Mouse (Mus musculus): ENCODE measurements around the gene 0610010K14Rik. TPM values are rescaled to one million over a fixed set of nuclear protein-coding genes. Genes with fewer than 3 reads are reported as not detected.

0610010K14Rik gene
- polyA plus RNA-seq, 1 experiment from 2014 or later, result 183 TPM

DNA sequence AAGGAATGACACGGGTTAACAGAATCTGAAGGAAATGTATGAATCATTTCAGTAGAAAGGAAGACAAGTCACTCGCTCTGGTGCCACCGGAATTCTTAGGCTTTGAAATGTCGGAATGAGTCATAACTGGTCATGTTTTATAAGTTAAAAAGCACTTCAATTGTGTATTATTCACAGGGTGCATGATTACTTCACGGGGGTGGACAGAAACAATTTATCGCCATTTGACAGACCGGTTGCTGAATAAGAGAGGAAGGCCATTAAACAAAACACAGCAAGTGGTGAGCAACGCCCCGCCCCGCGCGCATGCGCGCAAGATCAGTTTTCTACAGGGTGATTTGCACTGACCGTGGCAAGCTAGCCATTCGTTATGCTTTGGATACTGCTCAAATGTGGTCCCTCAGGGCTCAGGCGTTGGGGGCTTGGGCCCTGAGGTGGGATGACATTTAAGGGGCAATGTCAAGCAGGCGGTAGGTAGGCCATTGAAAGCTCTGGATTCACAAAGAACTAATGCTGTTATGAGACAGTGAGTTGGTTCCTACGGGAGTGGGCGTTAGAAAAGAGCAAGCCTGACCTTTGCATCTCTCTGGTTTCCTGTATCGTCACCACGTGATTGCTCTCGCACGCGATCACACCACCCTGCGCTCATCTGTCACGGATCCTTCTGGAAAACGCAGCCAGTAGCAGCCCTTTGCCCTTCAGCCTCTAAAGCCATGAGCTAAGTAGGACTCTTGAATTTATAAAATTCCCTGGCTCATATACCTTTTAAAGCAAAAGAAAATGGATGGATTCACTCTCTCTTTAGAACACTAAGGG is 48.2 kb downstream of the 0610010K14Rik start:
- no peak for ATAC-seq (ENCODE audit: insufficient read depth, low FRiP score, low TSS enrichment)

More for the DNA sequence above, 48.2 kb downstream of the 0610010K14Rik start:
- Histone ChIP-seq H3K9ac (ENCODE audit: low read length) (no peak overlapping the region), H3K4me1 (ENCODE audit: control insufficient read depth, insufficient read depth, low read length) (no peaks in the 10 kb centered on the region), H3K4me3 (ENCODE audit: low read depth, low read length) (no peak overlapping the region), H3K27ac (ENCODE audit: low read depth, low read length) (no peak overlapping the region), H3K9me3 (ENCODE audit: control insufficient read depth, low read length) (no peaks in the 10 kb centered on the region), H3K27me3 (ENCODE audit: control insufficient read depth, insufficient read depth, low read length) (no peaks in the 10 kb centered on the region), H3K4me2 (ENCODE audit: low read depth) (no peak overlapping the region), H3K36me3 (ENCODE audit: control insufficient read depth, insufficient read depth, low read length) (no peaks in the 10 kb centered on the region)
- no peak for DNase-seq (ENCODE audit: low spot score)
- 78% methylated on average over 28 of the region's 28 CpGs for WGBS

MicroRNAs encoded within 50 kb of the gene (microRNA counts, 519-probe panel; counts per million panel counts)
- 3,009 counts per million, percentile 65 among the panel's probes with 10 or more counts for microRNA mmu-miR-195
- 171 counts per million, percentile 57 among the panel's probes with 10 or more counts for microRNA mmu-miR-497

Small RNA genes lying within 50 kb of the gene (microRNA-seq; reads per million reads assigned to microRNA genes)
- gene Mir195a (303 reads per million, percentile 64 among the genes with 10 or more reads in this experiment), gene Mir497 (not detected), gene Mir497b (not detected)

Other genes starting within 250 kb of the 0610010K14Rik start
- gene Gabarap, start 246.8 kb downstream of the 0610010K14Rik start, polyA plus RNA-seq (2014; fragmentation: Nextera tagmentation; extraction: Ambion mirVana), result 530 and 552 TPM in 2 replicates
- 54.4 and 57.6 TPM in 2 replicates for gene Phf23, start 242.1 kb downstream of the 0610010K14Rik start, polyA plus RNA-seq (2014; fragmentation: Nextera tagmentation; extraction: Ambion mirVana)
- 35.8 and 39.0 TPM in 2 replicates for gene Dvl2, start 237.3 kb downstream of the 0610010K14Rik start, polyA plus RNA-seq (2014; fragmentation: Nextera tagmentation; extraction: Ambion mirVana)
- 49.3 and 54.1 TPM in 2 replicates for gene Acadvl, start 222.5 kb downstream of the 0610010K14Rik start, polyA plus RNA-seq (2014; fragmentation: Nextera tagmentation; extraction: Ambion mirVana)
- gene Dlg4, start 221.0 kb downstream of the 0610010K14Rik start, polyA plus RNA-seq (2014; fragmentation: Nextera tagmentation; extraction: Ambion mirVana), result 14.6 and 15.0 TPM in 2 replicates
- gene Asgr1, start 183.8 kb downstream of the 0610010K14Rik start, polyA plus RNA-seq (2014; fragmentation: Nextera tagmentation; extraction: Ambion mirVana), result 0.41 TPM in 1 of 2 replicates, not detected in the other
- gene Asgr2, start 145.3 kb downstream of the 0610010K14Rik start, polyA plus RNA-seq (2014; fragmentation: Nextera tagmentation; extraction: Ambion mirVana), result 0.28 TPM in 1 of 2 replicates, not detected in the other
- gene Mgl2, start 107.6 kb downstream of the 0610010K14Rik start, polyA plus RNA-seq (2014; fragmentation: Nextera tagmentation; extraction: Ambion mirVana), result not detected in 2 replicates
- 0.38 and 0.39 TPM in 2 replicates for gene Clec10a, start 81.7 kb downstream of the 0610010K14Rik start, polyA plus RNA-seq (2014; fragmentation: Nextera tagmentation; extraction: Ambion mirVana)
- 0.27 and 0.50 TPM in 2 replicates for gene Slc16a11, start 25.2 kb downstream of the 0610010K14Rik start, polyA plus RNA-seq (2014; fragmentation: Nextera tagmentation; extraction: Ambion mirVana)
- 14.3 and 16.9 TPM in 2 replicates for gene Slc16a13, start 16.9 kb downstream of the 0610010K14Rik start, polyA plus RNA-seq (2014; fragmentation: Nextera tagmentation; extraction: Ambion mirVana)
- gene Bcl6b, start 8.1 kb downstream of the 0610010K14Rik start, polyA plus RNA-seq (2014; fragmentation: Nextera tagmentation; extraction: Ambion mirVana), result 6.2 and 7.4 TPM in 2 replicates
- 10.8 and 11.5 TPM in 2 replicates for gene Gm21988, start 1.9 kb upstream of the 0610010K14Rik start, polyA plus RNA-seq (2014; fragmentation: Nextera tagmentation; extraction: Ambion mirVana)
- gene Rnasek, start 1.9 kb upstream of the 0610010K14Rik start, polyA plus RNA-seq (2014; fragmentation: Nextera tagmentation; extraction: Ambion mirVana), result 151 and 160 TPM in 2 replicates
- gene Alox12, start 17.4 kb upstream of the 0610010K14Rik start, polyA plus RNA-seq (2014; fragmentation: Nextera tagmentation; extraction: Ambion mirVana), result 4.0 and 4.7 TPM in 2 replicates
- not detected in 2 replicates for gene Alox12e, start 84.7 kb upstream of the 0610010K14Rik start, polyA plus RNA-seq (2014; fragmentation: Nextera tagmentation; extraction: Ambion mirVana)
- gene Alox15, start 114.1 kb upstream of the 0610010K14Rik start, polyA plus RNA-seq (2014; fragmentation: Nextera tagmentation; extraction: Ambion mirVana), result not detected in 2 replicates
- 38.3 and 41.8 TPM in 2 replicates for gene Pelp1, start 172.1 kb upstream of the 0610010K14Rik start, polyA plus RNA-seq (2014; fragmentation: Nextera tagmentation; extraction: Ambion mirVana)
- 24.2 and 31.0 TPM in 2 replicates for gene Arrb2, start 194.7 kb upstream of the 0610010K14Rik start, polyA plus RNA-seq (2014; fragmentation: Nextera tagmentation; extraction: Ambion mirVana)
- 39.1 and 41.6 TPM in 2 replicates for gene Med11, start 214.0 kb upstream of the 0610010K14Rik start, polyA plus RNA-seq (2014; fragmentation: Nextera tagmentation; extraction: Ambion mirVana)
- 0.19 TPM in 1 of 2 replicates, not detected in the other for gene Zmynd15, start 221.5 kb upstream of the 0610010K14Rik start, polyA plus RNA-seq (2014; fragmentation: Nextera tagmentation; extraction: Ambion mirVana)
- gene Cxcl16, start 222.1 kb upstream of the 0610010K14Rik start, polyA plus RNA-seq (2014; fragmentation: Nextera tagmentation; extraction: Ambion mirVana), result 0.84 and 0.93 TPM in 2 replicates